Mouse (Mus musculus) 416B (cell line): ENCODE results near the gene Mdga1.

Experiments used
- DNase-seq: peaks from one replicate; pipeline ENCODE4 v3.0.0; 2011; ENCODE audit warnings: low read depth

Mdga1 gene

DNA sequence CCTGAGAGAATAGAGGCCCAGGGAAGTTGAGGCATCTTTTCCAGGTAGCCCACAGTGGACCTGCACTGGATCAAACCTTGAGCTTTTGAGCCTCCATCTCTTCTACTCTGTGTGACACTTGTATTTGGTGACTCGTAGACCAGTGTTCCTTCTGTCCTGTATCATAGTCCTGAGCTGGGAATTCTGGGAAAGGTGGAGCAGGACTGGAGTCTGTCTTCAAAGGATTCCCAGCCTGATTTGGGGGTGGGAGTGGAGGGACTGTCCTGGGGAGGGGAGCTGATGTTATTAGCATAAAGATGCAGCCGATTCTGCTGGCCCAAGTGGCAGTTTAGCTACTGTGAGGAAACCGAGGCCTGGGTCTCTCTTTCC lies 50.4 kb downstream of the Mdga1 start:
- DNase-seq, result no peak

DNA sequence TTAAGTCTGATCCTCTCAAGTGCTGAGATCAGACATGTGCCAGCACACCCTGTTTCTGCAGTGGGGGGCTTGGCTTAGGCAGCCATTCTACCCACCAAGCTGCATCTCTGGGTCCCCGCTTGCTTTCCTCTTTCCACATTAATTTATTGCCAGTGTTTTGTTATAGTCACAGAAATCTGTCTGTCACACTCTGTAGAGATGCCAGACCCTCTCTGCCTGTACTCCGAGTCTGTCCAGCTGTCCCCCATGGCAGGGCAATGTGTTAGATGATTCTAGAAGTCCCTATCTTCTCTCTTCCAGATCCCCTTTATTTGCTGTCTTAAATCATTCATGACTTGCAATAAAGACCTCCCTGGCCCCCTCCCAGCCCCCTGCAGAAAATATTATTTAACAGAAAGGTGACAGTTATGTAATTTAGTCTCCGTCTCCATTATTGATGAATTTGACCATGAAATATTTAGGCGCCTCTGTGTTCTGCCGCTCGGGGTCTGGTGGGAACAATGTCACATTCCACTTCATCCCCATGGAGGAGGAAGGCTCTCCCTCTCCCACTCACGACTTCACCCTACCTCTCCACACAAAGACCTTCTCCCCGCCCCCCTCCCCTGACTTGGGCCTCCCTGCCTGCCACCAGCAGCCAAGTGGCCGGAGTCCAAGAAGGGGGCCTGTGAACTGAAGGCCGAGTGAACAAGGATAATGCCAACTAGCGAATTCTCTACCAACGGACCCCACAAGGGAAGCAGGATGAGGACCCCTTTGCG lies 50.9 kb downstream of the Mdga1 start:
- DNase-seq, result no peak

GRCm38 (mm10) chr17:29916968-29917367 lies 52.9 kb downstream of the Mdga1 start:
- peak; percentile 71 for DNase-seq

DNA sequence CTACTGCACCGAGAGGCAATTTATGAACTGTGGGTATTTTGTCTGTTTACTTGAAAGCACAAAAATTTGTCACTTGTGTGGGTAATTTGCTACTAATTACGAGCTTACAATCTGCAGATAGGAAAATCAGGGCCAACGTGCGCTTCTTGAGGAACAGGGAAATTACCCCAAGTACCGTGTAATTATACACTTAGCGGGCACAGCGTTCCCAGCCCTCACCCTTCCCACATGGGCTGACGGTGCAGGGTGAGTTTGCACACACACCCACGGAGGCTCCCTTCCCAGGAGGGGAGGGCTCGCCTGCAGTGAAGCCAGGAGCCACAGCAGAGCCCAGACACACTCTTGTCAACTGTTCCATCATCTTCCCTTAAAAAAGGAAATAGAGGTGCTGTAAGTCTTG lies 54.1 kb downstream of the Mdga1 start:
- DNase-seq, result no peak

- DNase-seq, result no peak
Observed at GRCm38 (mm10) chr17:29913301-29913965, 56.5 kb downstream of the Mdga1 start.

GRCm38 (mm10) chr17:29912733-29913132 lies 57.2 kb downstream of the Mdga1 start:
- DNase-seq, result no peak

DNA sequence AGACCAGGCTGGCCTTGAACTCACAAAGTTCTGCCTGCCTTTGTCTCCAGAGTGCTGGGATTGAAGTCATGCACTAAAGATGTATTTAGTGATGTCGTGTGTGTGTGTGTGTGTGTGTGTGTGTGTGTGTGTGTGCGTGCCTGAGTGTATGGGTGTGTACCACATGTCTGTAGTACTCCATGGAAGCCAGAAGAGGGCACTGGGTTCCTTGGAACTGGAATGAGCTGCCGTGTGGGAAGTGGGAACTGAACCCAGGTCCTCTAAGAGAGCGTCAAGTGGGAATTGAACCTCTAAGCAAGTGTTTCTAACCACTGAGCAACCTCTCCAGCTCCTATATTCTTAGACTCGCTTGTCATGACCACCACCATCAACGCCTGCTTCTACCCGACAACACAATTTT lies 60.9 kb downstream of the Mdga1 start:
- no peak for DNase-seq

GRCm38 (mm10) chr17:29904694-29905093 lies 65.2 kb downstream of the Mdga1 start:
- DNase-seq, result no peak

DNA sequence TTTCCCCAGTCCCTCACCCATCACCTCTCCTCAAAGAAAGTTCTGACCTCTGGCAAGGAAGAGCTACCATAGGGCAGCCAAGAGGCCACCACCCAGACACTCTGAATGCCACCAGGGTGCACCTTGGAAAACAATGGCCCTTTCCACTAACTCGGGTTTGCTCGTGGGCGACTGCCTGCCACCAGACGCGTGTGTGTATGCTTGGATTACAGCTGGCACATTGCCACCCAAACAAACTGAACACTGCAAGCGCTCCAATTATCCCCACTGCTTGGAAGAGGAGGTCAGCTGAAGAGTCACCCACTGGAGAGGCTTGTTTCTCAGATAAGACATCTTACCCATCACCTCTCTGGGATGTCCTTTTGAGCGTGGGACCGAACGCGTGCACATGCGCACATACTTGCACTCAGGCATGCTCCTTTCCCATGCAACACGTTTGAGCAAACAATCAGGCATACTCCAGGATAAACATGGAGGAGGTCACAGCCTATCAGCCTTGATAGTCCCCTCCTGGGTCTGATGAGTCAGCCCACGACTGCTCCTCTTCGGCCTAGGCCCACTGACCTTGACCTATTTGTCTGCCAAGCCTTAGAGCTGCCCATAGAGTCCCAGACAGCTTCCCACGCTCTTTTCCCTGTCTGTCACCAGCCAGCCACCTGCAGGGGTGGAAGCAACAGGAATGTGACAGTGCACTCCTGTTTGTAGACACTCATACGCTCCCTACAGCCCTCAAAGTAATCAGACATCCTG lies 67.3 kb downstream of the Mdga1 start:
- DNase-seq, result no peak

- DNase-seq, result no peak
Observed at GRCm38 (mm10) chr17:29900289-29900688, 69.6 kb downstream of the Mdga1 start.

GRCm38 (mm10) chr17:29896181-29897054 lies 73.5 kb downstream of the Mdga1 start:
- DNase-seq, result peak; percentile 60

- DNase-seq, result no peak
Observed at GRCm38 (mm10) chr17:29895566-29895965, 74.3 kb downstream of the Mdga1 start.

GRCm38 (mm10) chr17:29894965-29895364 lies 74.9 kb downstream of the Mdga1 start:
- no peak for DNase-seq

DNA sequence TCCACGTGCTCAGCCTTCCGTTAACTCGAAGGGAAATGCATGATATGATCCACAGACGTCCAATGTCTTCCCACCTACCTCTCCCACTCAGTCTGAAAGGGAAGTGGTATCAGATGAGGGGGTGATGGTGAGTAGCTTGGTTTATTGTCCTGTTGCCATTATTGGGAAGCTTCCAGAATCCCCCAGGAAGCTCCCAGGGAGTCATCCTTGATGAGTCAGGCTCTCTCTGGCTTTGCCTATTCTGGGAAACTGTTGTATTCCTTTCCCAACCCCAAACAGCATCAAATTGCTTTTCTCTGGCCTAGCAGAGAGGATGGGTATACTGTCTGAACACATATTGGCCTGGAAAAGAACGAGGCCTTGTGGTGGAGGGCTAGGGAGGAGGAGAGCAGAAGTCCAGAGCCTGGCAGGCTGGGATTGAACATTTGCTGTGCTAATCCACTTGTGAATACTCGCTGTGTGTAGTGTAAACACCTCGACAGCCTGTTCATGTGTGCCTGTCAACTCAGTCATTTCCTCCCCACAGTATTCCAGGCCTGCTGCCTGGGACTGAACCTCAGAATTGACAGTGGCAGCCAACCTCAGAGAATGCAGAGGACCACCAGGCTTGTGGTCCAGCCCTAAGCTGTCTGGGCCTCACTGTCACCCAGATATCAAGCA lies 79.3 kb downstream of the Mdga1 start:
- no peak for DNase-seq

- no peak for DNase-seq
Observed at GRCm38 (mm10) chr17:29888981-29889980, 80.6 kb downstream of the Mdga1 start.

GRCm38 (mm10) chr17:29887881-29888826 lies 81.7 kb downstream of the Mdga1 start:
- DNase-seq, result no peak

DNA sequence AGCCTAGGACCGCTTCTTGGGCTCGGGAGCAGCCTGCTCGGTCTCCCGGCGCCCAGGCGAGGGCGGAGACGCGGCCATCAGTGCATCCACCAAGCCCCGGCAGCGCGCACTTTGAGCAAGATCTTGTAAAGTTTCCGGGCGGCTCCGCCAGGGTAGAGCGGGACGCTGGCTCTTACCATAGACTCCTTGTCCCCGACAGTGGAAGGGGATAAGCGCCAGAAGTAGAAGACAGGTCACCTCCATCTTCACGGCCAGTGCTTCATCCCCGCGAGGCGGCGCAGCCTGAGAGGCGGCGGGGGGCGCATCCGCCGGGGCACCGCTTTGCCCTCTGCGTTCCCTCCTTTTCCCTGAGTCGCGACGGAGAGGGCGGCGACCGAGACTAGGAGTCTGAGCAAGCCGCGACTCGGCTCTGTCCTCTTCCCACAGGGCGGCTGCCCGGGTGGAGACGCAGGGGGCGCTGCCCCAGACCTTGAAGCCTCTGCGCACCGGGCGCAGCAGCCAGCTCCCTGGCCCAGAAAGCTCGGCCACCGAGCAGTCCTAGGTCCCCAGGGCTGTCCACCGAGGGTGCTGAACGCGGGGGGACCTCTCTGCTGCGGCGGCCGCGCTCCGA lies 82.5 kb downstream of the Mdga1 start:
- no peak for DNase-seq

DNA sequence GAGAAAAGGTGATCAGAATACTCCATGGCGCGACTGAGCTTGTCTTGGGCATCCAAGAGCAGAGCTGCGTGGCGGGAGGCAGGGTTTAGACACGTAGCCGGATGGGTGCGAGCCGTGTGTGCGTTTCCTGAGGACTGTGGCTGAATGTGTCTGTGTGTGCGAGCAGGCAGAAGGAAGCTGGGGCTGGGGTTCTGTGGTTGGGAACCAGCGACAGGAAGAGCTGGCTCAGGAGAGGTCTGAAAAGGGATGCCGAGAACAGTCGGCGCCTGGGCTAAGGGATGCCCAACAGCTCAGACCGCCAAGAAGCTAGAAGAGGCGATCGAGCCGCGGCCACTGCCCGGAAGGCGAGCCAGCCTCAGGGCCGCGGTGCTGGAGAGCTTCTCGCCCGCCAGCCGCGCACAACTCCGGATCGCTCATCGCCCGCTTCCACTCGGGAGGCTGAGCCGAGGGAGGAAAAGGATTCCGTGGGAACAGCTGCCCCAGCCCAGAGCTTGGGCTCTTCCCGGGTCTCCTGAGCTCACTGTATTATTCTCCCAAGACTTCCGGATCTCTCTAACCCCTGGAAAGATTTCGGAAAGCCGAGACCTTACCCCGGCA lies 83.1 kb downstream of the Mdga1 start:
- no peak for DNase-seq
